Mouse (Mus musculus) lung, adult 18-20 months (tissue): Measurements from ENCODE around the gene Epha5.
A peak's percentile ranks its signal among the peaks of the same experiment; 100 is the strongest.

Source experiments
- DNase-seq, 2 experiments: peaks; one replicate each; pipeline ENCODE4 v3.0.0; 2022; ENCODE audit warnings: mixed read lengths in 2 of 2

Epha5 gene

DNA sequence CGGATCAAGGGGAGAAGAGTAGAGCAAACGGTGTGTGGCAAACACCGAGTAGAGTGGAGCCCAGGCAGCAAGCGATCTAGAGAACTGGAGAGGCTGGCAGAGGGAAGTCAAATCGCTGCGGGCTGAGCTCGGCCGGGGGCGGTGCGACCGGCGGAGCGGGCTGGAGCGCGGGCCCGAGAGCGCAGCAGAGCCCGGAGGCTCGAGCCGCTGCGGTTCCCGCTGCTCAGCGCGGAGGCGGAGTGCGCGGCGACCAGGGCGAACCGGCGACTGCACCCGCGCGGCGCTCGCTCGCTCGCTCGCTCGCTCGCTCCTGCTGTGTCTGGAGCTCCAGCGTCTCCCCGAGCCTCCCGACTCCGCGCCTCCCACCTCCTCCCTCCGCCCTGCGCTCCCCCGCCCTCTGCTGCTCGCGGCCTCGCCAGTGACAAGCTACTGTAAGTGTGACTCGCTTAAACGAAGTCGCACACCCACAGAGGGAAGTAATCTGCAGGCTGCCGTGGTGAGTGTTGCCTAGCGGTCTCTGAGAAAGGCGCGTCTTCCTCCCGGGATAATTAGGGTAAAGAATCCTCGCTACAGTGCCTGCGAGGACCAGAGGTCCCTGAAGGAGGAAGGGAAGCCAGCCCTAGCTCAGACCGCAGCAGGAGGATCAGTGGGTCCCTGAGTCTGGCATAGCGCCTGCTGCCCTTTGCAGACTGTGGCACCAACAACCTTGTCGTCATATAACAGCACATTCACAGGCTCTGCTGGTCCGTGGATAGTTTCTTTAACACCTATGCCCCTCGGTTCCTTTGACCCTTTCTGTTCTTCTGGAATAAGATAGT, at the start of gene Epha5:
Gene Epha5 (minus strand): TSS at position 321 of the 818 bp plus-strand sequence.
- peak in 1 of 2 experiments; percentile 8 for DNase-seq

DNA sequence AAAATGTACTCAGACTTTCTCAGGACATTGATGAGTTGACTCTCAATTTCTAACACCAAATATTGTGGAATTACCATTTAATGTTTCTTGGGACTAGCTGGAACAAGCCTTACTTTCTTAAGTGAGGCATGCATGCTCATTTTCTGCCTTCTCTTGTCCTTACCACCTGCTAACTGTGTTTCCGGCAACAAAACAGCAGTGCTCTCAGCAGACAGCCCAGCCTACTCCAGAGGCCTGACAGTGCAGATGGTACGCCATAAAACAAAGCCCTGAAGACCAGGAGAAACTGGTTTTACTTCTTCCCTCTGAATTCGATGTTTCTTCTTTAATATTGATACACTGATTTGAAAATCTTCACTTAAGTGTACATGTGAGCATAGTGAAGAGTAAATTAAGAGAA, 39.0 kb upstream of the Epha5 start:
- no peak for DNase-seq

DNA sequence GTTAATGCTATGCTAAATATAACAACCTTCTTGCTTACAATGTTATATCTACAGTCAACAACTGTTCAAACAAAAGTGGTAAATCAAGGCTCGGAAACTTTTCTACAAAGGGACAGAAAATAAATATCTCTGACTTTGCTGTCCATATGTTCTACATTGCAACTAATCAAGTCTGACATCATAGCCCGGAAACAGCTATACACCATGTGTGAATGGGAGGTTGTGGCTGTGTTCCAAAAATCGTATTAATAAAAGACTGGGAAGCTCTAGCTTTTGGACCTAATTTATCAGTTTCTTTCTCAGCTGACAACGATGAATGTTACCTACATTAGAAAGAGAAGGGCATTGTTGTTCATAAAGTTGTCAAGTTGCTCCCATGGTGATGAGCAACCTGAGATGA, 37.5 kb upstream of the Epha5 start:
- no peak for DNase-seq

DNA sequence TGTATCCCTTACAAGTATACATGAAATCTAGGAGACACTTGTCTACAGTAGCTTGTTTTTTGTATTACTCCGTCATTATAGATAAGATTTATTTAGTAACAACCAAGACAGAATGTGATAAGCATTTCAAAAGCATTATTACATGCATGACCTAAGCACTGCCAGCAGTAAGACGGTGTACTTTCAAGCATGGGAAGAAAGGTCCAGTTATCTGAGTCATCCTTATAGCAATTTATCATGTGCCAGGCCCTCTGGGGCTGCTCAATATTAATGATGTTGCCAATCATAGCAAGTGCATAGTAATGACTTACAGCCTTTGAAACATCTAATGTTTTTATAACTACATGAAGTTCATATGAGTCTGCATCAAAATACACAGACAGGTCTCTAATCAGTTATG, 36.7 kb upstream of the Epha5 start:
- DNase-seq = no peak

DNA sequence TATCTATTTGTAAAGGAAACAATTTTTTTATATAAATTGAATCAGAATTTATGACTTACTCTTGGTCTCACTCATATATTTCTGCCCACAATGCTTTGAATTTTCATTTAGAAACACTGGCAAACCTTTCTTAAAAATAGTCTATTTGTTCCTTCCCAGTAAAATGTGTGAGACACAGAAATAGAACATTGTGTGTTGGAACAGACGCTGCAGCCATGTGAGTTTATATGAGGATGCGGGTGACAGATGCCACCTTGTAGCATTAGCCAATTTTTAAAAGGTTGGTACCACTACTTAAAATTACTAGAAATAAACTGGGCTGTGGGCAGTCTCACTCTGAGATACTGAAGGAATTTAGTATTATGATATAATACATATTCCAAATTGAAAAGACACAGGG, 23.1 kb upstream of the Epha5 start:
- no peak for DNase-seq

DNA sequence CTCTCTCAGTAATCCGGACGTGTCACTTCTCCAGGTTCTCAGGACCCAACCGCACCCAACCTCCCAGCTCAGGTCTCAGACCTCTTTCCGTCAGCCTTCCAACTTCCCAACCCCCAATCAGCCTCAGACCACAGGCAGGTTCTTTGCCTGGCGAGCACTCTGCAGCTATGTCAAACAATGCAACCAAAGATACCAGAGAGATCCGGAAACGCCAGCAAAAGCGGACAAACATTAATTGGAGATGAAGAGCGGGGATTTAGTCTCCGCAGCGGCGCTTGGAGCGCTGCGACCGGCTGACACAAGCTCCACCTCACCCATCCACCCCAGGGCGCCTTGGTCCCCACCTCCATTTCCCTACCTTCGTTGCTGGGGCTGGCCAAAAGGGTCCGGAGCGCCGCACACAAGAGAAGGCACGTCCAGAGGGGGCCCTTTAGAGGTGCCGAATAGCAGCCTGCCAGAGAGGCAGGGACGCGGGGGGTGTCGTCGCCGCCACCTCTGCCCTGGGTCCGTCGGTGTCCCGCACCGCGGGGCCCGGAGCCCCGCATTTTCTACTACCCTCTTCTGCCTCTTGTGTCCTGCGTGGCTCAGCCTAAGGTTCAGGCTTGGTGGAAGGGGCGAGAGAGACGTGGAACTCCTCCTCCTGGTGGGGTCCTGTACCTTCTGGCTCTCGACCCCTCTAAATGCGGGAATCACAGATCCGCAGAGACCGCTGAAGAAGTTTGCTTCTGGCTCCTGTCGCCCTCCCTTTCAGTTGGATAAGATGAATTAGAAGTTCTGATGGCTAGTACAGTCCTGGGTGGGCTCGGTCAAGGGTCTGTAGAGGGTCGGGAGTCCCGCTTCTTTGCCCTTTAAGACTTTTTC, 991 bp downstream of the Epha5 start:
- DNase-seq = no peak

DNA sequence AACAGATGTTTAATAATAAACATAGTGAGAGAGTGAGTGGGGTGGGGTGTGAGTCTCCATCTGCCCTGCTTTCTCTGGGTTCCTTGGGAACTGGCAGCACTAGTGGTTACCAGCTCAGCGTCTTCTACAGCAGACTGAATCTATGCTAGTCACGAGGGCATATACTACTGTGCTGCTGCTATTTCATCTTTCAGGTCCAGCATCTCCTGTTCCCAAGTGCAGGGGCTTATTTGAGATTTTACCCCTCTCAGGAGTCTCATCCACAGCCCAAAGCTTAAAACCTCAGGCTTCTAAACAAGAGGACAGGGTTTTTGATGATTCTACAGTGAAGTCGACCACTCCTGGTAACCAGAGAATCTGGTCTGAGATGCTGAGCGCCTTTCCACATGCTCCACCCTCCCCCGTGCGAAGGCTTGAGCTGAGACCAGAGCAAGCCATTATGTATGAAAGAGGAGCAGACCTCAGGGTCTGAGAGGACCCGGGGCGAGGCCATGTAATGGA, 2.2 kb downstream of the Epha5 start:
- DNase-seq = no peak

DNA sequence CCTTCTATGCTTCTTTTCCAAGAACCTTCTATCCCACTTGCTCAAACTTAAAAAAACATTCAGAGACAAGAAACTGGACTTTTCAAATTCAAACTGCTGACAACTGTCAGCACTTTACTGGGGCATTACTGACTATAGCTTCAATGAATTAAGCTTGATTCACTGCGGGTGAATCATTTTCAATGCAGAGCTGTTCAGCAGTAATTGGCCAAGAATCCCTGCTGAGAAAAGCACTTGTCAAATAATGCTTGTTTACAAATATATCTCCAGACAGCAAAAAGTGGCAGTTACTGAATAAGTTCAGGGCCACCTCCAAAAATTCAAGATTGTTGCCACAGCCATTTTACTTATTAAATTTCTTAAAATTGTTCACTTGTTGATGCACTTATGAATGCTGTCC, 4.2 kb downstream of the Epha5 start:
- no peak for DNase-seq

DNA sequence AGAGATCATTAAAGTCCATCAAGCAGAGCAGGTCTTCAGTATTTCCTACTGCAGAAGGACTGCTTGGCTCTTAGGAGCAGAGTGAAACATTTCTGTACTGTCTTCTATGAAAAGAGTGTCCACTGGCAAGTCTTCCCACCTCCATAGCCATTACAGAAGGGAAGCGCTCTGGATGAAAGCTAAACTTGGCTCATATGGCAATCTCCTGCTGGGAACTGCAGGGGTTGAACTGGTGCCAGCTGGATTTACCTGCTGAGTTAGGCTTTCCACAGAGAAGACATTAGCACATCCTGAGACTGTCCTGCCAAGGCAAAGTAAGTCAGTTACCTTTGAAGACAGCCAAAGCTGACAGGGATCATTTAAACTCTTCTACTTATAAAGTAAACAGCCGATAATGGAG, 8.8 kb downstream of the Epha5 start:
- no peak for DNase-seq

DNA sequence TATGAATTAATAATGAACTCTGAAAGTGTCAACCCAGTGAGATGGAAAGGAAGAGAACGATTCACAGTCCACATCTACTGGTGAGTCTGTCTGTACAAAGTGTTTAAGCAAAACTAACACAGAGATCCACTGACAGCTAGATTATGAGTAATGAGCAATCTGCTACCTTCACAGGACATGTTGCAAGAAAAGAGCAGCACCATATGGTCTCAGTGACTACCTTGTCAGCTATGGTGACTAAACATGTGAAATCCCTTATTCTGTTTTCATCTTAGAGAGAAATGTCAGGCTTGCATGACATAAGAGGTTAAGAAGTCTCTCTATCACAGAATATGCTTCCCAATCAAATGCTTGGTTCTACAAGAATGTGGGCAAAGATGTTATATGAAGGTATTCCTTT, 20.1 kb downstream of the Epha5 start:
- no peak for DNase-seq

DNA sequence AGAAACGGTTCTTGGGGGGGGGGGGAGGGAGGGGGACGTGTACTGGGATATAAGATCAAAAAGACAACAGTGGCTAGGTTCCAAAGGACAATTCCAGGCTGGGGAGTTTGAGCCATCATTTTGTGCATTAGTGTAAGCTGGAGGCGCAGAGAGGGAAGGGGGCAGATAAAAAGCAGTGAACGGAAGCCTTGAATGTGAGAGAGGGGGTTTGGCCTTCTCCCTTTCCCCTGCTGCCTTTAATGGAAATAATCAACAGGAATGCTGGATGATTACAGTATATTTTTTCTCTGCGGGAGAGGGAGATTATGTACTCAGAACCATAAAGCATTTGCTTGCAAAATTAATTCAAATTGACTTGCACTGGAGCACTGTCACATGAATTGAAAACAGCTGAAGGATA, 51.8 kb downstream of the Epha5 start:
- no peak for DNase-seq

DNA sequence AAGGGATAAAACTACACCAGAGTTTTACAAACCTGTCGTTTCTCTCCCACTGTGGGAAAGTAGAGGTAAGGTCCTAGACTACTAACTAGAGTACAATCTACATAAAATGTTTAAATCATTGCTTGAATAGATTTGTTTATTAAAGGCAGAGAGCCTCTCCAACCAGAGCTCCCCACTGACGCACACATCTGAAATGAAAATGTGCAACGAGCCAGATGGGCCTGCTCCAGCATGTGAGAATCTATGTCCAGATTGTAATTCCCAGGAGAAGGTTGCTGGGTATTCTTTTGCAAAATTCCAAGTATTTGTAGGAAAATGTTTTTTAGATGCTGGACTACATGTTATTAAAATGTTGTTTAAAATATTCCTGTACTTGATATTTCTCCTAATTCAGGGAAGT, 57.8 kb downstream of the Epha5 start:
- DNase-seq = no peak

DNA sequence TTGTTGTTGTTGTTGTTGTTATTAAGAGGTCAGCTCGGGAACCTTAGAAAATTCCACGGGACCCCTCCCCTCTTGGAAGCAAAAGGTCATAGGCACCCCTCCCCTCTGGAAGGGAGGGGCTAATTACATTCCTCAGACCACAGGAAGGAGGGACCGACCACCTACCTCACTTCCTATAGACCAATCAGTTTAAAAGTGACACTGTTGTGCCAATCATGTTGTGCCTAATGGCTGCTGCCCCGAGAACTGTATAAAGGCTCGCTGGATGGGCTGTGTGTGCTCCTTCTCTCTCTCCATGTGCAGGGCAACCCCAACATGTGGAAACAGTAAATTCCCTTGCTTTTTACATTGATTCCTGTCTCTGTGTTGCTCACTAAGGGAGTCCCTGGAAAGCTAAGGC, 64.1 kb downstream of the Epha5 start:
- no peak for DNase-seq

DNA sequence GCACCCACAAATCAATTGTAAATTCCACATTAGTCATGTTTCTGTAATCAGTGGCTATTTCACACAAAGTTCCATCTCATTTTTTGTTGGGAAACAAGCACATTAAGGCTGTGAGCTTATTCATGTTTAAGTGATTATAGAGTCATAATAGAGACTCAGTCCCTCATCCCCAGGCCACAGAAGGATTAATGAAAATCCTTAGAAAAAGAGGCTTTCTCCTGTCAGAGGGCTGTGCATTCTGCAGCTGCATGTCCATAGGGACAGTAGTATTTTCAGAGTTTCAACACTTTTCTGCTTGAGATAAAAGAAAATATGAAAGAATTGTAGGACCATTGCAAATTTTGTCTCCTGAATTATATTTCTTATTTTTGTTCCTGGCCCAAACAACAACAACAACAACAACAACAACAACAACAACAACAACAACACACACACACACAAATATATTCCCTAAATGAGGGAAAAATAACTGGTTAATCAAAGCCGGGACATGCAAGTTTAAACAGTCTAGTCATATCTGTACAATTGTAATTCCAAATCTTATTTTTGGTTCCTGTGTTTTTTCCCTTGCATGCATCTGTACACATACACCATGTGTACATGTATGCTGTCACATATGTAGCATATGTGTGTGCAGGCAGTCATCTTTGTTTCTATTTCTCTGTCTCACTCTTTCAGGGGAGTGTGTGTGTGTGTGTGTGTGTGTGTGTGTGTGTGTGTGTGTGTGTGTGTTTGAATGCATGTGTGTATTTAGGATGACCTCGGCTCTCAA, 70.3 kb downstream of the Epha5 start:
- no peak for DNase-seq

DNA sequence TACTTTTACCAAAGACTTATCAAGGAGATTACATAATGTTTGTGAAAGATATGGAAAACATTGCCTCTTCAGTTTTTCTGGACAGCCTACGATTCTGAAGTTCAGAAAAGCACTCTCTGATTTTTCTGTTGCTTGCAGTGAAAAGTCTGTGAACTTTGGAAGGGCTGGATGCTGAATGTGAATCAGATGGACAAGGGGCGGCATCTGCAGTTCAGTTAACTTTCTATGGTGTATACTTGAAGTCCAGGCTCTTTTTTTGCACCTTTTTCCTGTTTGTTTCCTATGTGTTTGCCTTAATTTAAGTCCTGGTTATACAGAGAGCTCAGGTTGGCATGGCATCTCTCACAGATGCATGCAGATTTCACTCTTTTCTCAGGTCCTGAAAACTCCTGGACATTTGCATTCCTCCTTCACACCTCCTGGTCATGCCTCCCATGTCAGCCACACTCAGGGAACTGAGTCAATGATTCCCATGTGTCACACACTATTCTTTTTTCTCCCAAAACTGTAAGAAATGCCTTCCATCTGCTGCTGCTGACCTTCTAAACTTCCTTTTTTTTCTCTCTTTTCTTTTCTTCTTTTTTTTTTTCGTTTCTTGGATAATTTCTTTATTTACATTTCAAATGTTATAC, 81.2 kb downstream of the Epha5 start:
- DNase-seq = no peak

DNA sequence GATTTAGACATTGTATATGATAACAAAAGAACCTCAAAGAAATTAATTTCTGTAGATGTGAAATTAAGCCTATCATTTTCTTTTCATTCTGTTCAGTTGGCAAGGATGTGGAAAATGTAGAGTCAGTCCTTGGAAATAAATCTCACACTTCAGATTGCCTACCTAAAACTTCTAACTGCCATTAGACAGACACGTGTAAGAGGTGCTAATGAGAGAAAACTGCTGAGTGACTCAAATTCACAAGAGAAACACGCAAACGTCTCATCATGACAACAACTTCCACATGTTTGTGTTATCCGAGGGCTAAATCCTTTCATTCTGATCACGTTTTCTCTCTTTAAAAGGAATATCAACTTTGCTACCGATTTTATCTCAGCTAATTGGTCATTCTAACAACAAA, 82.7 kb downstream of the Epha5 start:
- no peak for DNase-seq

DNA sequence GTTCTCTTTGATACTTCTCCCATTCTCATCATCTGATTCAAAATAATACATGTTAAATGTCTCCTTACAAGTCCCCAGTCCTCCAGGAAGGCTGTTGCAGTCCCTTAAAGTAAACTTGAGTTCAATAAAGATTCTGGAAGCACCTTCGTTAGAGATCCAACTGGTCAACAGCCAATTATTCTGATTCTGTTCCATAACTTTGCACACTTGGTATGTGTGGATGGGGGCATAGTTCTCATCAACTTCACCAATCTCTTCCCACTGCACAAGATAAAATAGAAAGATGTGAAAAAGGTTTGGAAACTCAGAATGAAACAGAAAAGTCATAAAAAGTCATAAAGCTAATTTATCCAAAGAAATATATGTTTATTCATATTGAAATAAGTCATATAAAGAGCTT, 85.6 kb downstream of the Epha5 start:
- DNase-seq = no peak

DNA sequence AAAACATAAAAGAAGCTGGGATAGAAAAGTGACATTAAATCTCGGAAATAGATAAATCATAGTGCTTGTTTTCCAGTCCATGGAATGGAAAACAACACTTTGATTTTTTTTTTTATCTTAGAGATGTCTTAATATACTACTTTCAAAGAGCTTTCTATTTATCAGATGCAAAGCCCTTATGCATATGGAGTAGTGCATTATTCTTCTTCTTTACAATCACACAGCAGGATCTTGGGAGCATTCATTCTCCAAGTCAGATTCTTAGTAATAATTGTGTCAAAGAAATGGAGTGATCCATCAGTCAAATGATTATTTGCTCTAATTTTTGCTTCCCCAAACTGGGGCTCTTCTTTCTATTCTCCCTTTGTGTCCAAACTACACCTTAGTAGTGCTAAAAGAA, 96.6 kb downstream of the Epha5 start:
- no peak for DNase-seq

DNA sequence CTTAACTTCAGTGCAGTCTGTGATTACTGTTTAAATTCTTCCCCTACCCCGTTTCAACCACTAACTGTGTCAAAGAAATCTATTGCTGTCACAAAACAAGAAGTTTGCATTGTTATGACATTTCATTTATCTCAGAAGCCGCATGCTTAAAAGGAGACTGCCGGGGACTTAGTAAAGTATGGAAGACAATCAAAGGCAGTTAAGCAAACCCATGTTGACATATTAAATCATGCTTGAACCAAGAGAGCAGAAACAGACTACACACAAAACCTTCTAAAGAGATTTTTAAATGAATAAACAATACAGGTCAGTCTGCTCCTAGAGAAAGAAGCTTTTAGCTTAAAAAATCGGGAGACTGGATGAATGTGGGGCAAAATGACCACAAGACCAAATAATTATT, 97.0 kb downstream of the Epha5 start:
- DNase-seq = no peak

DNA sequence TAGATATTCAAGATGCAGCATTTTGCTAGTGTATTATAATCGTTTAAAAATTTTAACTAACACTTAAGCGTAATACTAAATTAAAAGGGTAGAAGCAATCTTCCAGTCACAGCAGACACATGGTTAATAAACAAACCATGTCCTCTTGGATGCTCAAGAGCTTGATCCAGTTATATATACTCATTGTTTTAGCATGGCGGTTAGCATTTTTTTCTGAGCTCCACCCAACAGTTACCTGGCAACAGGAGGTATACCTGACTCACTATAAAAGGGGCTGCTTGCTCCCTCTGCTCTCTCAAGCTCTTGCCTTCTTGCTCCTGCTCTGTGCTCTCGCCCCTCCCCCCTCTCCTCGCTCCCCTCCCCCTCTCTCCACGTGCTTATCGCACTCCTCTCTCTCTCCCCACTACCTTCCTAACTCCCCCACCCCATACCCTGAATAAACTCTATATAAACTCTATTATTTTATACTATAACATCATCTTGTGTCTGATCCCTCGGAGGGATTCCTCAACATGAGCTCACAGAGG, 98.3 kb downstream of the Epha5 start:
- DNase-seq = no peak

DNA sequence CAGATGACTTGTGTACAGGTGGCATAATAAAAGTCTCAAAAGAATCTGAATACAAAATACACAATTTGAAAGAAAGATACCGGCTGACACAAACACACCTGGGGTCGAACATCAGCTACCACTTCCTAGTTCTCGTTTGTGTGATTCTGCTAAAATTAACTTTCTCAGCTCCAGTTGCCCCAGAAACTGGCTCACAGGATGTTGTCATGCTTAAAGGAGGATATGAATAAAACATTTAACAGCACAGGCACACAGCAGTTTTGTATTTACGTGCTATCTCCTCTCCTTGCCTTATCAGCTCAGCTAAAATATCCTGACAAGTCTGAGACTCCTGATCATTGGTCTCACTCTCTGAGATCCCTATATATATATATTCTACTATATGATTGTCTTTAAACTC, 99.3 kb downstream of the Epha5 start:
- DNase-seq = no peak

DNA sequence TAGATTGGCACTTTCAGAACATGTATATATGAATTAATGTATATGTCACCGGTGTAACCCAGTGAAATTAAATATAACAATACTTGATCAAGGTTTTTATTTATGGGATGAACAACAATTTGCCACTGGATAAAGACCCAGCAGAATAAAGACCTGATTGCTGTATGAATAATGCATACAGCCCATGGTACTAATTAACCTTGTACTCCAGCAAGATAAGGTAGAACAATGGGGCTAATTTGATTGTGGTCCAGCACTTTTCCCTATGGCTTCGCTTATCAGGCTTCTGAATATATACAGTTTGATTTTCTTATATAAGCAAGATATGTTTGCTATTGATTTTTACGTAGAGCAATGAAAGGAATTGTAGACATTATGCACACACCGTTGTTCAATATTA, 103.6 kb downstream of the Epha5 start:
- no peak for DNase-seq
